Mouse (Mus musculus): ENCODE results near the gene Dqx1. TPM values are rescaled to one million over a fixed set of nuclear protein-coding genes. Genes with fewer than 3 reads are reported as not detected.

Gene Dqx1
- polyA plus RNA-seq, 1 experiment from 2014 or later = 24.8 TPM

DNA sequence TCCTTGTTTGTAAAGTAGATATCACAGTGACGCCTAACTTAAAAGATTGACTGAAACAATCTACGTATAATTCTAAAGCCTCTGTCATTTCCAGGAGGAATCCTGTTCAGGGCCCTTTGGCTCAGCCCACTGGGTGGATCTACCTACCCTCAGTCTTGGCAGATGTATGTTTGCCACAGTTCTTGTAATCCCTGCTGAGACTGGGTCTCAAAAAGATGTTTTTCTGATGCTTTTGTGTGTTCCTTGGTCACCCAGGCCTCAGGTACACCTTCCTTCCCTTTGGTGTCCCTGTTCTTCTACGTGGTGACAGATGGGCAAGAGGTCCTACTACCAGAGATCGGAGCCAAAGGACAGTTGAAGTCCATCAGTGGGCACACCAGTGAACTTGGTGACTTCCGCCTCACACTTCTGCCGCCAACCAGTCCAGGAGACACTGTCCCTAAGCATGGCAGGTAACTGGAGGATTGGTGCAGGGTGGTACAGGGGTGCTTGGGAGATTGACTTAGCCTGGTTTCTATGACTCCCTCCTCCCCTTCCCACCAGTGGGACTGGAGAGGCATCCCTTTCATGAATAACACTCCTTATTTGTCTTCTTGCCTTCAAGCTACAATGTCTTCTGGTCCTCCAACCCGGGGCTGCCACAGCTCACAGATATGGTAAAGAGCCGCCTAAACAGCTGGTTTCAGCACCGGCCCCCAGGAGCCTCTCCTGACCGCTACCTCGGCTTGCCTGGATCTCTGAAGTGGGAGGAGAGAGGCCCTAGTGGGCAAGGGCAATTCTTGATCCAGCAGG lies 58.9 kb downstream of the Dqx1 start:
- Histone ChIP-seq H3K27ac (ENCODE audit: low read depth, low read length) (no peak overlapping the region), H3K9me3 (ENCODE audit: control insufficient read depth) (no peaks in the 10 kb centered on the region), H3K4me2 (replicated peaks; ENCODE audit: low read depth) (peak overlapping the region; percentile 89), H3K27me3 (replicated peaks; ENCODE audit: control insufficient read depth, insufficient read depth, low read length) (no peaks in the 10 kb centered on the region), H3K4me3 (ENCODE audit: low read depth, low read length) (peak overlapping the region; percentile 61), H3K36me3 (ENCODE audit: control insufficient read depth, insufficient read depth) (peaks cover 14% of the 10 kb centered on the region), H3K4me1 (replicated peaks; ENCODE audit: control insufficient read depth, insufficient read depth, low read length) (0 out of 2 replicates have a peak, but pooled peaks cover 5% of the 10 kb centered on the region), H3K9ac (ENCODE audit: low read depth, low read length) (peak overlapping the region; percentile 77)
- no peak for ATAC-seq
- 66% methylated on average over 11 of the region's 11 CpGs for WGBS
- TF ChIP-seq CTCF (IDR thresholded peaks at IDR 0.05; ENCODE audit: low read depth) = no peak

MicroRNAs encoded within 50 kb of the gene (microRNA counts, 519-probe panel; counts per million panel counts)
- microRNA mmu-miR-3470a+mmu-miR-3470b = not detected

Small RNAs within 50 kb of the gene (microRNA-seq; reads per million reads assigned to microRNA genes)
- gene Mir3470a (not detected), gene Mir7040 (not detected)

Other genes starting within 250 kb of the Dqx1 start
- 0.56 and 0.64 TPM in 2 replicates for gene Sema4f, start 118.1 kb upstream of the Dqx1 start, polyA plus RNA-seq (2015; fragmentation: Nextera tagmentation; extraction: Ambion mirVana)
- gene M1ap, start 110.9 kb upstream of the Dqx1 start, polyA plus RNA-seq (2015; fragmentation: Nextera tagmentation; extraction: Ambion mirVana) = 0.16 TPM in 1 of 2 replicates, not detected in the other
- 7.7 and 8.8 TPM in 2 replicates for gene Dok1, start 24.4 kb upstream of the Dqx1 start, polyA plus RNA-seq (2015; fragmentation: Nextera tagmentation; extraction: Ambion mirVana)
- 4.1 and 4.7 TPM in 2 replicates for gene Loxl3, start 23.7 kb upstream of the Dqx1 start, polyA plus RNA-seq (2015; fragmentation: Nextera tagmentation; extraction: Ambion mirVana)
- gene Aup1, start 3.3 kb upstream of the Dqx1 start, polyA plus RNA-seq (2015; fragmentation: Nextera tagmentation; extraction: Ambion mirVana) = 191 and 210 TPM in 2 replicates
- gene Htra2, start 2.6 kb upstream of the Dqx1 start, polyA plus RNA-seq (2015; fragmentation: Nextera tagmentation; extraction: Ambion mirVana) = 22.7 and 24.0 TPM in 2 replicates
- gene Tlx2, start 12.4 kb downstream of the Dqx1 start, polyA plus RNA-seq (2015; fragmentation: Nextera tagmentation; extraction: Ambion mirVana) = 7.6 and 8.4 TPM in 2 replicates
- gene Pcgf1, start 20.0 kb downstream of the Dqx1 start, polyA plus RNA-seq (2015; fragmentation: Nextera tagmentation; extraction: Ambion mirVana) = 13.6 and 14.4 TPM in 2 replicates
- 0.23 TPM in 1 of 2 replicates, not detected in the other for gene Lbx2, start 28.5 kb downstream of the Dqx1 start, polyA plus RNA-seq (2015; fragmentation: Nextera tagmentation; extraction: Ambion mirVana)
- gene Ccdc142, start 43.8 kb downstream of the Dqx1 start, polyA plus RNA-seq (2015; fragmentation: Nextera tagmentation; extraction: Ambion mirVana) = 0.84 and 1.3 TPM in 2 replicates
- 1.1 and 1.2 TPM in 2 replicates for gene Gm42688, start 43.8 kb downstream of the Dqx1 start, polyA plus RNA-seq (2015; fragmentation: Nextera tagmentation; extraction: Ambion mirVana)
- gene Mrpl53, start 51.2 kb downstream of the Dqx1 start, polyA plus RNA-seq (2015; fragmentation: Nextera tagmentation; extraction: Ambion mirVana) = 113 and 115 TPM in 2 replicates
- 18.4 and 20.9 TPM in 2 replicates for gene Mogs, start 57.7 kb downstream of the Dqx1 start, polyA plus RNA-seq (2015; fragmentation: Nextera tagmentation; extraction: Ambion mirVana)
- 69.1 and 72.7 TPM in 2 replicates for gene Wbp1, start 63.7 kb downstream of the Dqx1 start, polyA plus RNA-seq (2015; fragmentation: Nextera tagmentation; extraction: Ambion mirVana)
- gene Ino80b, start 67.6 kb downstream of the Dqx1 start, polyA plus RNA-seq (2015; fragmentation: Nextera tagmentation; extraction: Ambion mirVana) = 6.0 and 8.5 TPM in 2 replicates
- 19.7 and 21.1 TPM in 2 replicates for gene Rtkn, start 77.6 kb downstream of the Dqx1 start, polyA plus RNA-seq (2015; fragmentation: Nextera tagmentation; extraction: Ambion mirVana)
- gene Wdr54, start 98.6 kb downstream of the Dqx1 start, polyA plus RNA-seq (2015; fragmentation: Nextera tagmentation; extraction: Ambion mirVana) = 1.0 and 1.2 TPM in 2 replicates
- gene 1700003E16Rik, start 98.6 kb downstream of the Dqx1 start, polyA plus RNA-seq (2015; fragmentation: Nextera tagmentation; extraction: Ambion mirVana) = 0.60 and 1.0 TPM in 2 replicates
- gene Dctn1, start 108.1 kb downstream of the Dqx1 start, polyA plus RNA-seq (2015; fragmentation: Nextera tagmentation; extraction: Ambion mirVana) = 47.1 and 49.9 TPM in 2 replicates
- gene Slc4a5, start 162.0 kb downstream of the Dqx1 start, polyA plus RNA-seq (2015; fragmentation: Nextera tagmentation; extraction: Ambion mirVana) = 1.5 and 1.7 TPM in 2 replicates

Measured in intestine, postnatal 0 days (tissue).